ENCODE assay signal across 14 mouse cellular contexts in genomic region chr14:75732631-75733030, GRCm38 (mm10).
"Had no signal": no experiment of that assay in that cellular context is flagged by ENCODE, and none has a peak within 500 bp of the region (broad histone marks: within the 10 kb centered on the region; RNA-seq: fewer than 3 reads in every experiment).

No protein-coding gene starts in this region.

- H3K27me3 ChIP-seq: megakaryocyte, embryonic 14.5 days; midbrain, embryonic 12.5 days; midbrain, embryonic 15.5 days; neural tube, embryonic 12.5 days; stomach, embryonic 15.5 days had no signal

- H3K27ac ChIP-seq: midbrain, embryonic 12.5 days; midbrain, embryonic 15.5 days; neural tube, embryonic 12.5 days; stomach, embryonic 15.5 days; stomach, postnatal 0 days had no signal

- H3K4me1 ChIP-seq: megakaryocyte, embryonic 14.5 days; midbrain, embryonic 12.5 days; midbrain, embryonic 15.5 days; neural tube, embryonic 12.5 days; stomach, embryonic 15.5 days had no signal

- H3K9ac ChIP-seq: lung, embryonic 14.5 days; midbrain, embryonic 12.5 days; midbrain, embryonic 15.5 days; neural tube, embryonic 12.5 days; stomach, embryonic 15.5 days had no signal

- DNase-seq: lung, adult 18-20 months; lung, embryonic 14.5 days; lung, postnatal 10 days; lung, postnatal 4 days; right cerebral cortex, postnatal 14 days; thymus, adult 2 months; thymus, postnatal 25 days; thymus, postnatal 4 days had no signal

- ATAC-seq: midbrain, embryonic 15.5 days had no signal

- H3K4me3 ChIP-seq: megakaryocyte, embryonic 14.5 days; midbrain, embryonic 12.5 days; midbrain, embryonic 15.5 days; neural tube, embryonic 12.5 days; stomach, embryonic 15.5 days had no signal

- H3K4me2 ChIP-seq: lung, embryonic 14.5 days; midbrain, embryonic 12.5 days; midbrain, embryonic 15.5 days; neural tube, embryonic 12.5 days; stomach, embryonic 15.5 days had no signal

- H3K9me3 ChIP-seq: megakaryocyte, embryonic 14.5 days; midbrain, embryonic 12.5 days; midbrain, embryonic 15.5 days; neural tube, embryonic 12.5 days; stomach, embryonic 15.5 days had no signal
